Mouse (Mus musculus) thymus, postnatal 36 days (tissue): Measurements from ENCODE around the gene Sbf2.
"Not testable (repeated sequence)": the region's sequence is repeated elsewhere in the genome, so short reads cannot be mapped to it uniquely, and the experiment has no call there.

Experiments
- DNase-seq, 2 experiments: peaks; one replicate each; pipeline ENCODE4 v3.0.0; 2022; ENCODE audit warnings: mixed read lengths in 2 of 2

Gene Sbf2

GRCm38 (mm10) chr7:110565815-110566549 lies 48.7 kb downstream of the Sbf2 start:
- no peak for DNase-seq

- no peak for DNase-seq
Measured at GRCm38 (mm10) chr7:110561647-110562046, 53.1 kb downstream of the Sbf2 start.

GRCm38 (mm10) chr7:110557001-110557400 lies 57.7 kb downstream of the Sbf2 start:
- DNase-seq = no peak

- no peak for DNase-seq
Measured at GRCm38 (mm10) chr7:110556221-110556620, 58.5 kb downstream of the Sbf2 start.

- DNase-seq = no peak
Measured at GRCm38 (mm10) chr7:110555260-110555659, 59.5 kb downstream of the Sbf2 start.

- no peak for DNase-seq
Measured at GRCm38 (mm10) chr7:110548268-110548667, 66.5 kb downstream of the Sbf2 start.

GRCm38 (mm10) chr7:110543341-110543740 lies 71.4 kb downstream of the Sbf2 start:
- no peak for DNase-seq

GRCm38 (mm10) chr7:110539266-110539665 lies 75.5 kb downstream of the Sbf2 start:
- DNase-seq = no peak

GRCm38 (mm10) chr7:110530295-110530694 lies 84.4 kb downstream of the Sbf2 start:
- not testable (repeated sequence) for DNase-seq

GRCm38 (mm10) chr7:110525090-110525775 lies 89.5 kb downstream of the Sbf2 start:
- no peak for DNase-seq

GRCm38 (mm10) chr7:110516241-110517220 lies 98.2 kb downstream of the Sbf2 start:
- no peak for DNase-seq

- no peak for DNase-seq
Measured at GRCm38 (mm10) chr7:110514131-110514530, 100.6 kb downstream of the Sbf2 start.

GRCm38 (mm10) chr7:110498653-110499052 lies 116.1 kb downstream of the Sbf2 start:
- DNase-seq = no peak

- no peak for DNase-seq
Measured at GRCm38 (mm10) chr7:110491038-110491437, 123.7 kb downstream of the Sbf2 start.

- DNase-seq = no peak
Measured at GRCm38 (mm10) chr7:110485051-110485450, 129.7 kb downstream of the Sbf2 start.

- no peak for DNase-seq
Measured at GRCm38 (mm10) chr7:110470987-110471386, 143.7 kb downstream of the Sbf2 start.

- no peak for DNase-seq
Measured at GRCm38 (mm10) chr7:110463471-110463870, 151.3 kb downstream of the Sbf2 start.

GRCm38 (mm10) chr7:110432301-110432700 lies 182.4 kb downstream of the Sbf2 start:
- DNase-seq = peak; percentile 33 to 35

GRCm38 (mm10) chr7:110416318-110416717 lies 198.4 kb downstream of the Sbf2 start:
- DNase-seq = no peak

GRCm38 (mm10) chr7:110414276-110414675 lies 200.4 kb downstream of the Sbf2 start:
- DNase-seq = no peak

GRCm38 (mm10) chr7:110402092-110402491 lies 212.6 kb downstream of the Sbf2 start:
- DNase-seq = no peak

GRCm38 (mm10) chr7:110392576-110392975 lies 222.1 kb downstream of the Sbf2 start:
- DNase-seq = no peak

- DNase-seq = no peak
Measured at GRCm38 (mm10) chr7:110391632-110392031, 223.1 kb downstream of the Sbf2 start.
